Mouse (Mus musculus) c-Kit-positive CD71-positive TER-119-positive erythroid progenitor cells, embryonic 14.5 days (primary cell): ENCODE data around the gene Dda1.

Experiments used
- DNase-seq: peaks from one replicate; pipeline ENCODE4 v3.0.0-alpha.2; 2013; ENCODE audit warnings: low spot score

Dda1 gene

GRCm38 (mm10) chr8:71469411-71469810 is 412 bp downstream of the Dda1 start:
- DNase-seq, result no peak

GRCm38 (mm10) chr8:71470146-71470912 is 1.3 kb downstream of the Dda1 start:
- DNase-seq, result no peak

GRCm38 (mm10) chr8:71470913-71471255 is 1.9 kb downstream of the Dda1 start:
- DNase-seq, result no peak

- no peak for DNase-seq
Observed at GRCm38 (mm10) chr8:71471861-71472260, 2.9 kb downstream of the Dda1 start.

GRCm38 (mm10) chr8:71472601-71473386 is 3.8 kb downstream of the Dda1 start:
- DNase-seq, result no peak

- no peak for DNase-seq
Observed at GRCm38 (mm10) chr8:71474344-71474743, 5.3 kb downstream of the Dda1 start.

- DNase-seq, result no peak
Observed at GRCm38 (mm10) chr8:71474785-71475701, 6.0 kb downstream of the Dda1 start.

- DNase-seq, result no peak
Observed at GRCm38 (mm10) chr8:71475702-71476075, 6.7 kb downstream of the Dda1 start.

GRCm38 (mm10) chr8:71476099-71476940 is 7.3 kb downstream of the Dda1 start:
- peak; percentile 65 for DNase-seq

GRCm38 (mm10) chr8:71477196-71477845 is 8.3 kb downstream of the Dda1 start:
- peak; percentile 47 for DNase-seq

- no peak for DNase-seq
Observed at GRCm38 (mm10) chr8:71478943-71479342, 9.9 kb downstream of the Dda1 start.

- peak; percentile 71 for DNase-seq
Observed at GRCm38 (mm10) chr8:71483932-71484331, 14.9 kb downstream of the Dda1 start.

- DNase-seq, result no peak
Observed at GRCm38 (mm10) chr8:71484736-71485135, 15.7 kb downstream of the Dda1 start.

GRCm38 (mm10) chr8:71485142-71486135 is 16.4 kb downstream of the Dda1 start, which contains the start of gene Ano8:
Gene Ano8 (minus strand): TSS chr8:71485963.
- DNase-seq, result peak; percentile 63

GRCm38 (mm10) chr8:71486136-71486529 is 17.1 kb downstream of the Dda1 start:
- no peak for DNase-seq

- peak; percentile 70 for DNase-seq
Observed at GRCm38 (mm10) chr8:71487691-71488445, 18.9 kb downstream of the Dda1 start, which contains the start of gene Gtpbp3. Gene Gtpbp3 (plus strand): TSS chr8:71488103.

- peak; percentile 97 for DNase-seq
Observed at GRCm38 (mm10) chr8:71488454-71488853, 19.5 kb downstream of the Dda1 start.

- DNase-seq, result peak; percentile 68
Observed at GRCm38 (mm10) chr8:71495039-71495438, 26.0 kb downstream of the Dda1 start.

GRCm38 (mm10) chr8:71495811-71496210 is 26.8 kb downstream of the Dda1 start:
- DNase-seq, result no peak
